Mouse (Mus musculus) forebrain, embryonic 14.5 days (tissue): ENCODE measurements around the gene Ctbp2. TPM values are rescaled to one million over a fixed set of nuclear protein-coding genes. Genes with fewer than 3 reads are reported as not detected.

Experiments
- ATAC-seq: fragments of 200-750 bp; cut with Nextera tagmentation; 2 replicates; pipeline ENCODE4 v1.8.0; 2017; ENCODE audit warnings: mild to moderate bottlenecking, moderate library complexity
- DNase-seq: peaks from one replicate; pipeline ENCODE4 v3.0.0-alpha.2; 2015; ENCODE audit warnings: low spot score
- H3K27ac ChIP-seq: fragments of 300-500 bp; sonication (generic); 2 replicates; pipeline ENCODE4 v1.5.1; 2014; ENCODE audit warnings: low read depth, mild to moderate bottlenecking, control low read depth, low read length, moderate library complexity
- H3K27me3 ChIP-seq: fragments of 300-500 bp; sonication (generic); replicated peaks from 2 replicates; pipeline ENCODE4 v1.6.1; 2014; ENCODE audit warnings: low read length, control low read depth, mixed read lengths; ENCODE audit not compliant: control insufficient read depth, insufficient read depth
- H3K36me3 ChIP-seq: fragments of 300-500 bp; sonication (generic); 2 replicates; pipeline ENCODE4 v1.6.1; 2014; ENCODE audit warnings: low read length, control low read depth; ENCODE audit not compliant: control insufficient read depth, insufficient read depth
- H3K4me1 ChIP-seq: fragments of 300-500 bp; sonication (generic); 2 replicates; pipeline ENCODE4 v1.6.1; 2014; ENCODE audit warnings: antibody characterized with exemption, low read length, control low read depth; ENCODE audit not compliant: control insufficient read depth, insufficient read depth
- H3K4me2 ChIP-seq: fragments of 300-500 bp; sonication (generic); 2 replicates; pipeline ENCODE4 v1.6.1; 2014; ENCODE audit warnings: mild to moderate bottlenecking, control low read depth, low read length
- H3K4me3 ChIP-seq: fragments of 300-500 bp; sonication (generic); 2 replicates; pipeline ENCODE4 v1.5.1; 2014; ENCODE audit warnings: low read depth, low read length, control low read depth
- H3K9ac ChIP-seq: fragments of 300-500 bp; sonication (generic); 2 replicates; pipeline ENCODE4 v1.6.1; 2014; ENCODE audit warnings: mild to moderate bottlenecking, low read length, control low read depth, moderate library complexity
- H3K9me3 ChIP-seq: fragments of 300-500 bp; sonication (generic); replicated peaks from 2 replicates; pipeline ENCODE4 v1.6.1; 2016; ENCODE audit warnings: low read length, control low read depth, mixed read lengths; ENCODE audit not compliant: control insufficient read depth
- WGBS: fragments of 180-500 bp; shearing (Covaris S2); extraction: QIAGEN DNeasy Blood & Tissue Kit; methylation state at CpG from one replicate; pipeline ENCODE4 v1.1.7; 2014; 5-methylcytosine and 5-hydroxymethylcytosine counted together
- polyA plus RNA-seq: library from polyadenylated mRNA; unstranded; fragments of >200 nt; fragmentation: Nextera tagmentation; extraction: Ambion mirVana; gene quantifications from 2 replicates; pipeline ENCODE4 v1.2.1, GENCODE M21; 2014

The Ctbp2 gene
- polyA plus RNA-seq, 1 experiment from 2014 or later: 92.1 TPM

DNA sequence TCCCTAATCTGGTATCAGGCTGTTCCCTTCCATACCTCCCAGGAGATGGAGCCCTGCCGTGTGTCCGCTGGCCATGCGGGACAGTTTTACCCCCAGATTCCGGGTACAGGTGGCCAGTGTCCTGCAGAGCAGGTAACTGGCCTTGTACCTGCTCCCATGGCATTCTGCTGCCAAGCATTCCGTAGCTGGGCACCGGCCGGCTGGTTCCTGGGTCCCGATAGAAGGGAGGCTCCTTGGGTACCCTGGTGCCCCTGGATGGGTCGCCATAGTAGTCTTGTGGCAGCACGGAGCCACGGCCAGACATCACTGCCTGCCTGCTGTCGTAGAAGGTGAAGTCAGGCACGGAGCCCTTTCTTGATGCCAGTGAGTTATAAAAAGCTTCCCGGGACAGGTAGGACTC is 109.5 kb downstream of the Ctbp2 start:
- Histone ChIP-seq H3K4me3 (no peak overlapping the region), H3K27me3 (no peaks in the 10 kb centered on the region), H3K4me2 (no peak overlapping the region), H3K27ac (peak overlapping the region; percentile 52; the same call in 1 of the 2 replicates), H3K9me3 (no peaks in the 10 kb centered on the region), H3K36me3 (0 out of 2 replicates have a peak, but pooled peaks cover 6% of the 10 kb centered on the region), H3K9ac (no peak overlapping the region; the same call in 1 of the 2 replicates), H3K4me1 (peaks cover 69% of the 10 kb centered on the region)
- DNase-seq: no peak
- no peak for ATAC-seq
- 89% methylated on average over 14 of the region's 14 CpGs for WGBS

DNA sequence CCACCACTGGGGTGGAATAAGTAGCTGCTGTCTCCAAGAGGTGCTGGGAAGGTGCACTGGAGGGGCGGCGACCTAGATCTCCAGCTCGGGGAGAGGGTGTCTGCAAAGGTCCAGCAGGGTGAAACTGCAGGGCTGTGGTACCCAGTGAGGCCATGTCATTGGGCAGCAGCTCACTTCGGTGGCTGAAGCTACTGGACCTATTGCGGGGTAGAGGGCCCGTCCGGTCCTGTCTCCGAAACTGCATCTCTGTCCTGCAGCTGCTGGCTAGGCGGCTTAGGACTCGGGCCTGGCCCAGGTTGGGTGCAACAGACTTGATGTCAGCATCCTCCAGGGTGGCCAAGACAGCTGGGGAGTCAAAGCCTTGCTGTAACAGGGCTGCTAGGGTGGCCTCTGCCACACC is 110.2 kb downstream of the Ctbp2 start:
- WGBS: 93% methylated on average over 10 of the region's 10 CpGs
- ATAC-seq: no peak

DNA sequence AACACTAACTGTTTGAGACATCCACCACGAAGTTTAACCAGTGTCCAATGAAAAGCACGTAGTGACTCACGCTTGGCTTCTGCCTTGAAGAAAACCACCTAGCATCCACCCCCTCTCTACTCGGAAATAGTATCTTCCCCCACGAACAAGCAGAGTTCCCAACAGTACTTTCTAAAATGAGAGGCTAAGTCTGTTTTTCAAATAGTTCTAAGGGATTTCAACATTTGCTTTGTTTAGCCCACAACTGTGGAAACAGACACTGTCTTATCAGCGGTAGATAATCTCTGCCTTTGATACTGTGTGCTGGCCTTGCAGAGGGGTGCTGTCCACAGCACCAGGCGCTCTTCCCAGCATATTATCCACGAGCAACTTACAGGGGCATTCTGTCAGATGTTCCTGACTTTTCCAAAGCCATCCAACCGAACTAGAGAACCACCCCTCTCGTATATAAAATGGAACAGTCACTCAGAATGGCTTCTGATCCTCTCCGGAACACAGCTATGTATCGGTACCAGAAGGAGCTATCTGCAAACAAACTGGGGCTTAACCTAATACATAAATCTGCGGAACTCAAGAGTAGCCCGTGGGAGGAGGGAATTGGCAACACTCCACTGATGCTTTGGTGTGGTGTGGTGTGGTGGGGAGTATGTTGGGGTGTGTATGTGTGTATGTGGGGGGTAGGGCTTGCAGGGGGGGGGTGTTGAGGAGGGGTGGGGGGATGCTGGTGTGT is 111.4 kb downstream of the Ctbp2 start:
- H3K4me3 ChIP-seq: no peak overlapping the region
- H3K27ac ChIP-seq: peak overlapping the region; percentile 39; the same call in 1 of the 2 replicates
- H3K9me3 ChIP-seq: no peaks in the 10 kb centered on the region
- no peak overlapping the region for H3K4me2 ChIP-seq
- H3K9ac ChIP-seq: no peak overlapping the region
- peaks cover 59% of the 10 kb centered on the region for H3K4me1 ChIP-seq
- DNase-seq: no peak
- no peak for ATAC-seq
- no peaks in the 10 kb centered on the region for H3K27me3 ChIP-seq
- 0 out of 2 replicates have a peak, but pooled peaks cover 6% of the 10 kb centered on the region for H3K36me3 ChIP-seq
- WGBS: 67% methylated on average over 14 of the region's 14 CpGs

More for the DNA sequence above, 110.2 kb downstream of the Ctbp2 start:
- Histone ChIP-seq H3K27me3 (no peaks in the 10 kb centered on the region), H3K4me1 (peaks cover 62% of the 10 kb centered on the region), H3K4me3 (no peak overlapping the region), H3K36me3 (0 out of 2 replicates have a peak, but pooled peaks cover 6% of the 10 kb centered on the region), H3K4me2 (no peak overlapping the region), H3K9ac (no peak overlapping the region), H3K27ac (no peak overlapping the region; the same call in 1 of the 2 replicates), H3K9me3 (no peaks in the 10 kb centered on the region)
- DNase-seq: no peak

DNA sequence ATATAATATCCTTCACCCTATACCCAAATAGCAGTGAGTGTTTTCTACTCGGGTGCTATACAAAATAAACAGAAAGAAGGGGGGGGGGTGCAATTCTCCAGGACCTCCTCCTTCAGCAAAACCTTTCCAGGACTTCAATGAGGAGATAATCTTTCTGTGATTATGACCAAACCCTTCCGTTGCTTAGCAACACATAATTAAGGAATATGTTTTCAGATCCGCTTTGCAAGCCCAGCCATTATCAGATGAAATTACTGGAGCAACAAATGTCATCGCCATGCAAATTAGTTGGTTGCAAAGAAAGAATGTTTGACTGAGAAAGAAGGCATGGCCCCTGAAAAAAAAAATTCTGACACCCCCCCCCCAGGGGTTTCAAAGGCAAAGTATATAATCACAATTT is 112.5 kb downstream of the Ctbp2 start:
- Histone ChIP-seq H3K4me1 (peaks cover 59% of the 10 kb centered on the region), H3K9me3 (no peaks in the 10 kb centered on the region), H3K36me3 (0 out of 2 replicates have a peak, but pooled peaks cover 6% of the 10 kb centered on the region), H3K27ac (peak overlapping the region; percentile 81; the same call in 1 of the 2 replicates), H3K9ac (no peak overlapping the region), H3K4me3 (no peak overlapping the region), H3K27me3 (no peaks in the 10 kb centered on the region), H3K4me2 (peak overlapping the region; percentile 1)
- peak; percentile 27; the same call in 1 of the 2 replicates for ATAC-seq
- peak; percentile 86 for DNase-seq
- 13% methylated on average over 4 of the region's 4 CpGs for WGBS

DNA sequence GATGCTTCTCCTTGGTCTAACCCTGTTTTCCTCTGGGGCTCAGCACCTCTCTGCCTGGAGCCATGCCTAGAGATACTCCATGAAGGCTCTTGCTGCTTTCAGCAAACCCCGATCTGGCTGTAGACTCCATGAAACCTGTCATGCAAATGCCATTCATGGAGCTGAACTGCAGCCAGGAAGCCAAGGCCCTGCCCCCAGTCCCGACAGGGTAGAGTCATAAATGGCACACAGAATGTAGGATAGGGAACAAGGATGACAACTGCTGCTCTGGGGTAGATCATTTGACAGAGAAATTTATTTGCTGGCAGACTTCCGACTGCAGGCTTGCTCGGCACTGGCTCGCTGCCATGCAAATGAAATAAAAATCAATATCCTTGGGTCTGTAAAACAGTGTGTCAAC is 113.0 kb downstream of the Ctbp2 start:
- H3K27ac ChIP-seq: peak overlapping the region; percentile 81
- H3K4me1 ChIP-seq: peaks cover 56% of the 10 kb centered on the region
- H3K4me3 ChIP-seq: no peak overlapping the region
- 0 out of 2 replicates have a peak, but pooled peaks cover 6% of the 10 kb centered on the region for H3K36me3 ChIP-seq
- H3K27me3 ChIP-seq: no peaks in the 10 kb centered on the region
- H3K4me2 ChIP-seq: peak overlapping the region; percentile 1
- H3K9ac ChIP-seq: no peak overlapping the region
- no peaks in the 10 kb centered on the region for H3K9me3 ChIP-seq
- DNase-seq (peak; percentile 81), ATAC-seq (peak; percentile 65; the same call in 1 of the 2 replicates)
- 14% methylated on average over 5 of the region's 5 CpGs for WGBS

DNA sequence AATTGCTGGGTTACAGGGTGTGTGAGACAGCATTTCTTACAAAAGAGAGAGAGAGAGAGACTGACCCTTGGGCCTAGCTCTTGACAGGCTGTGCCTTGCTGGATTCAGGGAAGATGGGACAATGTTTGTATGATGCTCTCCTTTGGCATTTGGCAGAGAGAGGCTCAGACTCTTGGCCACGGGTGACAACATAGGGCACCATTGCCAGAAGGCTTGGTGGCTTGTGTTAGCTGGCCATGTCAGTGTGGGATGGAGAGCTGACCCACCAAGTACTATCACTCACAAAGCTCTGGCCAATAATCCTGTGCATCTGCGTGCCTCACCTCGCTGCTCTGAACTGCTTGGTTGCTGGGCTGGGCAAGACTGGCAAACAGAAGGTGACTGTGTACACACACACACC is 113.7 kb downstream of the Ctbp2 start:
- H3K4me3 ChIP-seq: no peak overlapping the region
- 0 out of 2 replicates have a peak, but pooled peaks cover 6% of the 10 kb centered on the region for H3K36me3 ChIP-seq
- peak overlapping the region; percentile 81 for H3K27ac ChIP-seq
- H3K4me2 ChIP-seq: no peak overlapping the region
- ATAC-seq (no peak), DNase-seq (no peak)
- peaks cover 50% of the 10 kb centered on the region for H3K4me1 ChIP-seq
- WGBS: 82% methylated on average over 3 of the region's 3 CpGs
- no peaks in the 10 kb centered on the region for H3K27me3 ChIP-seq
- no peaks in the 10 kb centered on the region for H3K9me3 ChIP-seq
- no peak overlapping the region for H3K9ac ChIP-seq

DNA sequence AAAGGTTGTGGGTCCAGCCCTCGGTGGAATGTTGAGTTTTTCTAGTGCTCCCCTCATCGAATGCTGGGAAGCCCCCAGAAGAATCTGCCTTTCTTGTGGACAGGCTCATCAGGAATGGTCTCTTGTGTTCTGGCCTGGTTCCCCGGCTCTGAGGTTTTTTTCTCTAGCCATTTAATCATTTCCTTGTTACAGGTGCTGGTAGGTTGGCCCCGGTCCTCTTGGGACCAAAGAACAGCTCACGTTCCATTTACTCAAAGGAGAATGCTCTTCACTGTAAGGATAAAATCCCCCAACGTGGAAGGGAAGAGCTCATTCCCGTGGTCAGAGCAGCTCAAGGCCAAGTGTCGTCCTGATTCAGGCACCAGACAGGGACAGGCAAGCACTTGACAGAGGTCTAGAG is 114.5 kb downstream of the Ctbp2 start:
- no peak overlapping the region; the same call in 1 of the 2 replicates for H3K27ac ChIP-seq
- no peak overlapping the region for H3K4me3 ChIP-seq
- H3K4me1 ChIP-seq: peaks cover 42% of the 10 kb centered on the region
- no peak for ATAC-seq
- no peak for DNase-seq
- H3K36me3 ChIP-seq: 0 out of 2 replicates have a peak, but pooled peaks cover 6% of the 10 kb centered on the region
- H3K4me2 ChIP-seq: no peak overlapping the region
- no peaks in the 10 kb centered on the region for H3K9me3 ChIP-seq
- H3K9ac ChIP-seq: no peak overlapping the region
- WGBS: 88% methylated on average over 8 of the region's 8 CpGs
- no peaks in the 10 kb centered on the region for H3K27me3 ChIP-seq

DNA sequence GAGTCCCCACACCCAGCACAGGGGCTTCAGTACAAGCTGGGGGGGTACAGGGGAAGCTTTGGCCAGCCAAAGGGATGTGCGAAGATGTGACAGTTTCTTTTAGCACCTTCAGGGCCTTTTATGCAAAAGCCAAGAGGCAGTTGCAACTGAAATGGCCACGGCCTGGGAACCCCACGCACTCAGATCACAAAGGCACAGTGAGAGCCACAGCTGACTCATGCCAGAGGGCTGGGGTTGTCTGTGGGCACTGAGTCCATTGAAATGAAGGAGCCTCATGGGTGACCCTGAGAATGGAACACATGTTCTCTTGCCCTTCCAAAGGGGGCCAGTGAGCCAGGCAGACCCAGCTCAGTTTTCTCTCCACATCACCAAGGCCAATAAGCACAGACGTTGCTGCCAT is 115.5 kb downstream of the Ctbp2 start:
- H3K27ac ChIP-seq: no peak overlapping the region
- no peaks in the 10 kb centered on the region for H3K27me3 ChIP-seq
- no peak overlapping the region for H3K4me2 ChIP-seq
- DNase-seq (no peak), ATAC-seq (no peak)
- 89% methylated on average over 4 of the region's 4 CpGs for WGBS
- no peaks in the 10 kb centered on the region for H3K9me3 ChIP-seq
- no peak overlapping the region for H3K4me3 ChIP-seq
- H3K4me1 ChIP-seq: peaks cover 34% of the 10 kb centered on the region
- 0 out of 2 replicates have a peak, but pooled peaks cover 6% of the 10 kb centered on the region for H3K36me3 ChIP-seq
- H3K9ac ChIP-seq: no peak overlapping the region

DNA sequence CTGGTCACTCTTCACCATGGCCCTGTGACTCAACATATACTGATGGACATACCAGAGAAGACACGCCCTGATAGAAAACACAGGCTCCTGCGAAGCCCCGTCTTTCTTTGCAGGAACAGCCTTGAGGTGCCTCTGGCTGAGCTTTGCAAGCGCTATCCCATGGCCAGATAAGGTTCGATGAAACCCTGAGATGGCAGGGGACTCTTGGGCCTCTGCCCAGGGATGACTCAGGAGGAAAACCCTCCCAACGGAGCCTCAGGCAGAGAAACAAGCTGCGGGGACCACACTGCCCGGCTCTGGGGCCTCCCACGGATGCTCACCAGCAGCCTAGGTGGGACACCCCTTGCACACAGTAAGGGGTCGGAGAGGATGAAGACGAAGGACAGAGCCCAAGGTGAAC is 116.8 kb downstream of the Ctbp2 start:
- no peaks in the 10 kb centered on the region for H3K9me3 ChIP-seq
- 0 out of 2 replicates have a peak, but pooled peaks cover 3% of the 10 kb centered on the region for H3K36me3 ChIP-seq
- DNase-seq (no peak), ATAC-seq (no peak)
- no peak overlapping the region for H3K4me3 ChIP-seq
- no peak overlapping the region for H3K27ac ChIP-seq
- 78% methylated on average over 11 of the region's 11 CpGs for WGBS
- no peak overlapping the region for H3K4me2 ChIP-seq
- peaks cover 23% of the 10 kb centered on the region for H3K4me1 ChIP-seq
- 0 out of 2 replicates have a peak overlapping the region, but pooled peaks have one; percentile 8 for H3K9ac ChIP-seq
- no peaks in the 10 kb centered on the region for H3K27me3 ChIP-seq
